Mouse (Mus musculus) neural tube, embryonic 15.5 days (tissue): Measurements from ENCODE around the gene Rab8a. TPM values are rescaled to one million over a fixed set of nuclear protein-coding genes. Genes with fewer than 3 reads are reported as not detected.

Source experiments
- ATAC-seq: fragments of 200-750 bp; cut with Nextera tagmentation; 2 replicates; pipeline ENCODE4 v1.8.0; 2017; ENCODE audit warnings: mild to moderate bottlenecking, moderate TSS enrichment, moderate library complexity; ENCODE audit not compliant: low FRiP score
- H3K27ac ChIP-seq: fragments of 300-500 bp; sonication (generic); replicated peaks from 2 replicates; pipeline ENCODE4 v1.5.1; 2015; ENCODE audit warnings: mild to moderate bottlenecking, inconsistent platforms
- H3K27me3 ChIP-seq: fragments of 300-500 bp; sonication (generic); replicated peaks from 2 replicates; pipeline ENCODE4 v1.6.1; 2015; ENCODE audit warnings: inconsistent platforms
- H3K36me3 ChIP-seq: fragments of 300-500 bp; sonication (generic); 2 replicates; pipeline ENCODE4 v1.6.1; 2015; ENCODE audit warnings: inconsistent platforms
- H3K4me1 ChIP-seq: fragments of 300-500 bp; sonication (generic); 2 replicates; pipeline ENCODE4 v1.6.1; 2015; ENCODE audit warnings: inconsistent platforms
- H3K4me2 ChIP-seq: fragments of 300-500 bp; sonication (generic); 2 replicates; pipeline ENCODE4 v1.6.1; 2015; ENCODE audit warnings: inconsistent platforms, mild to moderate bottlenecking, moderate library complexity
- H3K4me3 ChIP-seq: fragments of 300-500 bp; sonication (generic); replicated peaks from 2 replicates; pipeline ENCODE4 v1.5.1; 2015; ENCODE audit warnings: mild to moderate bottlenecking, inconsistent platforms
- H3K9ac ChIP-seq: fragments of 300-500 bp; sonication (generic); replicated peaks from 2 replicates; pipeline ENCODE4 v1.6.1; 2015; ENCODE audit warnings: mild to moderate bottlenecking, inconsistent platforms
- H3K9me3 ChIP-seq: fragments of 300-500 bp; sonication (generic); replicated peaks from 2 replicates; pipeline ENCODE4 v1.6.1; 2016; ENCODE audit warnings: inconsistent platforms
- WGBS: fragments of 180-500 bp; shearing (Covaris S2); methylation state at CpG from one replicate; pipeline ENCODE4 v1.1.7; 2015; ENCODE audit warnings: mixed read lengths; 5-methylcytosine and 5-hydroxymethylcytosine counted together
- polyA plus RNA-seq: library from polyadenylated mRNA; unstranded; fragments of >200 nt; fragmentation: Nextera tagmentation; extraction: Ambion mirVana; gene quantifications from 2 replicates; pipeline ENCODE4 v1.2.1, GENCODE M21; 2015

Gene Rab8a
- polyA plus RNA-seq, 1 experiment from 2014 or later = 76.7 TPM

DNA sequence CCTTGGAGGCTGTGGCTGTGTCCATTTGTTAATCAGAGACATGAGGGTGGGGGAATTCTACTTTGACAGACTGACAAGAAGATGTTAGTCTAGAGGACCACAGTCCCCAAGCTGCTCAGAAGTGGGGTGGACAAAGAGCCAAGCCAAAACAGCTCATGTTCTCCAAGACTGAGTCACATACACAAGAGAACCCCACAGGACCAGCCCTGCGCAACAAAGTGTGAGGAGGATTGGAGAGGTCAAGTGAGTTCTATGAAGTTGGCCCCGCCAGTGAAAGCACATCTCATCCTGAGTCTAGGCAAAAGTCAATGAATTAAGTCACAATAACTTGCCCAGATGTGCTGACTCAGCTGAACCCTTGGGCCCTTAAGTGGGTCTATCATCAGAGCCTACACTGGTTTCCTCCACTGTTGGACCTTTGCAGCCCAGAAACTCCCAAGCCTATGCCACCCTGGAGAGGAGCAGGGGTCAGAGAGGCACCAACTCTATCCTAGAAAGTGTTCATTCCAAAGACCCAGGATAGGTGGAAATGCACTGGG, 26.9 kb downstream of the Rab8a start:
- H3K4me3 ChIP-seq = no peak overlapping the region
- no peaks in the 10 kb centered on the region for H3K9me3 ChIP-seq
- no peaks in the 10 kb centered on the region for H3K4me1 ChIP-seq
- H3K27ac ChIP-seq = no peak overlapping the region
- H3K4me2 ChIP-seq = no peak overlapping the region
- 82% methylated on average over 2 of the region's 2 CpGs for WGBS
- no peak overlapping the region for H3K9ac ChIP-seq
- H3K27me3 ChIP-seq = no peaks in the 10 kb centered on the region
- H3K36me3 ChIP-seq = no peaks in the 10 kb centered on the region
- ATAC-seq = no peak

DNA sequence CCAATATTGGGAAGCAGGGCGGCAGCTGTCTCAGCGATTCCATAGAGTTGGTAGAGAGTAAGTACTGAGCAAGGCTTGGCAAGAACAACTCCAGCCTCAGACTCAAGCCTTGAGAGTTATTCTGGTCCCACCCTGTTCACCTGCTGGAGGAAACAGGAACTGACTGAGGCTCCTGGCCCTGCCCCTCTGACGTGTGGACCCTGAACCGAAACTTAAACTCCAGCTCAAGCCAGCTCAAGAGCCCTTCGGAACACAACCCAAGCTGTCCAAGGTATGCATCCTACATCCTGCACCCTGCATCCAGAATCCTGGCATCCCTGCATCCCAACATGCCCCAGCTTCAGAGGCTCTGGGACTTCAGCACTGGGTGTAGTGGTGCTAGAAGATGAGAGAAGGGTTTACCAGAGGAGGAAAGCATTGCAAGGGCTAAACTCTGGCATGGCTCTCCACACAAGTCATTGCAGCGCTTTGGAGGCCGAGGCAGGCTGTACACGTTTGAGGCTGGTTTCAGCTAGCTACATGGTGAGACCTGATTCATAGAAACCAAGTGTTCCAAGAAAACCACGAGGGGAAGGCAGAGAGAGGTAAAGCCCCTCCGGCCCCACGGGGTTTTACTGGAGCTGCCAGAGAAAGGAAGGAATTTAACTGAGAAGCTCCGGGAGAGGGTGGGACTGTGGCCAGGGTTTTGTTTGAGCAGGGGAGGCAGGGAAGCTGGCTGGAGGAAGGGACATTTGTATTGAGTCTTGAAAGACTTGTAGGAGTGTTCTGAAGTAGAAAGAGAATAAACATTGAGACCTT, 28.6 kb downstream of the Rab8a start, which contains the start of gene Hsh2d:
Gene Hsh2d (plus strand): TSS at position 222 of the 798 bp plus-strand sequence.
- no peaks in the 10 kb centered on the region for H3K9me3 ChIP-seq
- H3K36me3 ChIP-seq = no peaks in the 10 kb centered on the region
- no peak within 1 kb of the TSS for H3K27ac ChIP-seq
- no peaks in the 10 kb centered on the region for H3K27me3 ChIP-seq
- H3K4me2 ChIP-seq = no peak within 1 kb of the TSS
- ATAC-seq = no peak
- H3K4me3 ChIP-seq = no peak within 1 kb of the TSS
- no peak within 1 kb of the TSS for H3K9ac ChIP-seq
- 72% methylated on average over 12 of the region's 12 CpGs for WGBS
- no peaks in the 10 kb centered on the region for H3K4me1 ChIP-seq

DNA sequence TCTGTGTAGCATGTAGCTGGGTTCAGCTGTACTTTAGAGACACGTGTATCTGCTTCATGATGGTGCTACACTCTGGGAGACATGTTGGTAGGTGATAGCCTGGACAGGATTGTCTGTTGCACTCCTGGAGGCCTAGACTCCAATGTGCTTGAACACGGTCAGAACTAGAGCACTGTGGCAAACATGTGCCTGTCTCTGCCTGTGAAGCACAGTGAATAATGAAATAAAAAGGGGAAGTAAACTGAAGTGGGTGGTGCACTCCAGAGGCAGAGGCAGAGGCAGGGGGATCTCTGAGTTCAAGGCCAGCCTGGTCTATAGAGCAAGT, 29.2 kb downstream of the Rab8a start:
- Histone ChIP-seq H3K27ac (no peak overlapping the region), H3K4me1 (no peaks in the 10 kb centered on the region), H3K36me3 (no peaks in the 10 kb centered on the region), H3K9ac (no peak overlapping the region), H3K9me3 (no peaks in the 10 kb centered on the region), H3K4me3 (no peak overlapping the region), H3K27me3 (no peaks in the 10 kb centered on the region), H3K4me2 (no peak overlapping the region)
- no peak for ATAC-seq
- WGBS = 80% methylated on average over 2 of the region's 2 CpGs

DNA sequence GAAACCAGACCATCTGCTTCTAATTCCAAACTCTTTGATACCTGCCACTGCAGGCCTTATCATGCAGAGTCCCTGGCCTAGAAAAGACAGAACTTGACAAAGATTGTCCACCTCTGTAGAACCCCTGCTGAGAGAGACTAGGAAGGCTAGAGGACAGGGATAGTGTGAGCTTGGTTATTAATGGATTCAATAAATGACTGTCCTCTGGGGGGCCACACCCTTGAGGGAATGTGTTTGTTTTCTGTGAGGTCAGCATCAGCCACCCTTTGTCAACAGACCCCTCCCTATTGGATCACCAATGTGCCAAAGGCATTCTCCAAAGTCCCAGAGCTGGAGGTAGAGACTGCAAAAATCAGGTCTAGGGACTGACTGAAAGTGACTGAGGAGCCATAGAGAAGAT, 31.1 kb downstream of the Rab8a start:
- H3K9ac ChIP-seq = no peak overlapping the region
- H3K27me3 ChIP-seq = no peaks in the 10 kb centered on the region
- no peak overlapping the region for H3K4me2 ChIP-seq
- H3K9me3 ChIP-seq = no peaks in the 10 kb centered on the region
- no peaks in the 10 kb centered on the region for H3K36me3 ChIP-seq
- no peak for ATAC-seq
- no peaks in the 10 kb centered on the region for H3K4me1 ChIP-seq
- H3K27ac ChIP-seq = no peak overlapping the region
- no peak overlapping the region for H3K4me3 ChIP-seq

DNA sequence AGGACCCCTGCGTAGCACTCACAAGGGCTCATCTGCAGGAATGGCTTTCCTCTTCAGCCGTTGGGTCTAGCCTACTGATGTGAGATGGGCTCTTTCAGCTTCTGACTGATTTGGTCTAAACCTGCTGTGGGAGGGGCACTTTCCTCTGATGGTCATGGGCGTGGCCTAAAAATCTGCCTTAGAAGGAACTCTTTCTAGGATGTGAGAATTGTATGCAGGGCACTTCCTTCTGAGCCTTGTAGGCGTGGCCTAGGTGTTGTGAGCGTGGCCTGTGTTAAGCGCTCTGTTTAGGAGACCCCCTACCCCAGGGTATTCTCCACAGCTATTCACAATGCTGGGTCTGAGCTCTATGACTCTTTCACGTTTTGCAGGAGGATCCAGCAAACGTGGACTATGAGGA, 37.0 kb downstream of the Rab8a start:
- Histone ChIP-seq H3K4me1 (no peaks in the 10 kb centered on the region), H3K27me3 (no peaks in the 10 kb centered on the region), H3K4me3 (no peak overlapping the region), H3K4me2 (no peak overlapping the region), H3K9ac (no peak overlapping the region), H3K9me3 (peaks cover 16% of the 10 kb centered on the region), H3K36me3 (no peaks in the 10 kb centered on the region), H3K27ac (no peak overlapping the region)
- ATAC-seq = no peak
- 64% methylated on average over 8 of the region's 8 CpGs for WGBS

DNA sequence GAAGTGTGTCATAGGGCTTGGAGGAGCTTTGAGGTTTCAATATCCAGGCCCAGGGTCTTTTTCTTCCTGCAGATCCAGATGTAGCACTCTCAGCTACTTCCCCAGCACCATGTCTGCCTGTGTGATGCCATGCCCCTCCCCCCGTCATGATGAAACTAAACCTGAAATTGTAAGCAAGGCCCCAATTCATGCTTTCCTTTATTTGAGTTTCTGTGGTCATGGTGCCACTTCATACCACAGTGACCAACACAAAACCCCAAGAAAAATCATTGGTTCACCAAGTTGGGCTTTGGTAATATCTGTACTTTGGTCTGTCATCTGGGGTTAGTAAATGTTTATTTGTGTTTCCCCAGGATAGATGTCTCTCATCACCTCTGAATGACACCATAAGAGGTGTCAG, 47.6 kb downstream of the Rab8a start:
- ATAC-seq = no peak
- no peaks in the 10 kb centered on the region for H3K36me3 ChIP-seq
- H3K4me3 ChIP-seq = no peak overlapping the region
- H3K4me1 ChIP-seq = no peaks in the 10 kb centered on the region
- H3K27ac ChIP-seq = no peak overlapping the region
- H3K4me2 ChIP-seq = no peak overlapping the region
- H3K9ac ChIP-seq = no peak overlapping the region
- peaks cover 5% of the 10 kb centered on the region; the same call in 1 of the 2 replicates for H3K9me3 ChIP-seq
- 86% methylated on average over 1 of the region's 1 CpGs for WGBS
- H3K27me3 ChIP-seq = no peaks in the 10 kb centered on the region

DNA sequence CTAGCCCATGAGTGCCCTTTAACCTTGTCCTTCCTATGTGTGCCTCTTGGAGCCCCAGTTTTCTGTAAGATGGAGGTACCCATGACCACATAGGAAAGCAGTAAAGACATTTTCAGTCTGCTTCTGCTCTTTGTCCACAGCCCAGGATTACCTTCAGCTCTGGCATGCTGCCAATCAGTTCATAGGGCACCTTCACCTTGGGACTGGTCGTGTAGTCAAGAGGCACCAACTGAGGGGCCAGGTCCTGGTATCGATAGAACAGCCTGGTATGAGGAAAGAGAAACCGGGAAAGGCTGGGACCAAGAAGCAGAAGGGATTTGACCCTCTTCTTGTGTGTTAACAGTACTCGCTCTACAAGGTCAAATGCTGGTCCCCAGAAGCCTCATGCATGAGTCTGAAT, 49.2 kb downstream of the Rab8a start:
- Histone ChIP-seq H3K9ac (no peak overlapping the region), H3K4me3 (no peak overlapping the region)
- 75% methylated on average over 4 of the region's 4 CpGs for WGBS

DNA sequence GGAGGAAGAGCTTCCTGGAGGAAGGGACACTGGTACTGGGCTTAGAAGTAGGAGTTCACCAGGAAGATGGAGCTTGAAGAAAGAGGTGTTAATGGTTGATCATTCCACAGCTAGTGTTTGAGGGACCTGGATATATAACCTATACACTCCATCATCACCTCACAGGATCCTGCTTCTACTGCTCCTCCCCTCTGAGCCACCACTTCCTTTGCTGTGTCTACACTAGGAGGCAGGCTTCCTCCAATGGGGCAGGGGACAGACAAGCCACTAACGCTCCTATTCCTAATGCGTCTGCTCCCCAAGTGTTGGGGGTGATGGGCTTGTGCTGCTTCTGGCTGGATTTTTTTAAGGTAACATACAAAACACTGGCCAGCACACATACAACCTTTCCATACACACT, 49.7 kb downstream of the Rab8a start:
- Histone ChIP-seq H3K4me2 (no peak overlapping the region), H3K4me1 (no peaks in the 10 kb centered on the region), H3K9me3 (no peaks in the 10 kb centered on the region), H3K27ac (no peak overlapping the region), H3K4me3 (no peak overlapping the region), H3K9ac (no peak overlapping the region), H3K36me3 (no peaks in the 10 kb centered on the region), H3K27me3 (peaks cover 12% of the 10 kb centered on the region)
- no peak for ATAC-seq
- 69% methylated on average over 2 of the region's 2 CpGs for WGBS

More for the DNA sequence above, 49.2 kb downstream of the Rab8a start:
- Histone ChIP-seq H3K9me3 (no peaks in the 10 kb centered on the region), H3K27me3 (peaks cover 7% of the 10 kb centered on the region; the same call in 1 of the 2 replicates), H3K4me2 (no peak overlapping the region), H3K27ac (no peak overlapping the region), H3K4me1 (no peaks in the 10 kb centered on the region), H3K36me3 (no peaks in the 10 kb centered on the region)
- ATAC-seq = no peak

DNA sequence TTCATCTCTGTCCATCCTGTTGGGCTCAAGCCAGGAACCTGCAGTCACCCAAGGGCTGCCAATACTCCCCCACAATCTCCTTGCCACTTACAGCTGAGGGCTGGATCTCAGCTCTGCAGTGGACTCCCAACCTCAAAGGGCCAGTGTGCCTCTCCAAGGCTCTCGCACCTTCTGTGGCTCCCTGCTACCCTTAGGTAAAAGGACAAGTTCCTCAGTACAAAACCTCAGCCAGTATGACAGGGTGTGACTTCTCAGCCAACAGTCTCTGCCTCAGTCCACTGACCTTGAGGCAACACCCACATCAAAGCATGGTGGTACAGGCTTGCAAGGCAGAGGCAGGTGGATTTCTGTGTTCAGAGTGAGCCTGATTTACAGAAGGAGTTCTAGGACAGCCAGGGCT, 50.8 kb downstream of the Rab8a start:
- ATAC-seq = no peak
- H3K27ac ChIP-seq = no peak overlapping the region
- no peak overlapping the region for H3K9ac ChIP-seq
- no peak overlapping the region for H3K4me2 ChIP-seq
- no peaks in the 10 kb centered on the region for H3K4me1 ChIP-seq
- H3K9me3 ChIP-seq = no peaks in the 10 kb centered on the region
- peaks cover 20% of the 10 kb centered on the region for H3K27me3 ChIP-seq
- H3K36me3 ChIP-seq = no peaks in the 10 kb centered on the region
- 96% methylated on average over 1 of the region's 1 CpGs for WGBS
- no peak overlapping the region for H3K4me3 ChIP-seq

DNA sequence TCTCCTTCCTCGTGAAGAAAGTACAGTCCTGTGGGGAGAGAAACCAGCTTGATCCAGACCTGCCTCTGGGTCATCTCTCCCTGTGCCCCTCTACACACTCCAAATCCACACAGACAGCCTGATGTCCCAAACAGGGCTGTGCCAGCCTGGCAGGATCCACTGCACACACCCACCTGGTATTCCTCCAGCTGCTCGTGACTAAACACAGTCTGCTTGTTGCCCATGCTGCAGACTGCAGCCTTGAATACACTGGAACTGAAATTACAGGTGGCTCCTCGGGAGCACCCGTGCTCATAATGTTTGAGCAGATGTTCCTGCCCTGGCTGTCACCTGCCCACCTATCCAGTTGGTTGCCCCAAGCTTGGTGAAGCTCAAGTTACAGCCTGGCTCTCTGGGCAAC, 51.8 kb downstream of the Rab8a start, which contains the start of gene Cib3:
Gene Cib3 (minus strand): TSS at position 87 of the 400 bp plus-strand sequence.
- WGBS = 62% methylated on average over 4 of the region's 4 CpGs
- no peak within 1 kb of the TSS for H3K4me2 ChIP-seq
- H3K27me3 ChIP-seq = peaks cover 28% of the 10 kb centered on the region
- no peak for ATAC-seq
- H3K4me1 ChIP-seq = no peaks in the 10 kb centered on the region
- H3K4me3 ChIP-seq = no peak within 1 kb of the TSS
- no peak within 1 kb of the TSS for H3K9ac ChIP-seq
- H3K27ac ChIP-seq = no peak within 1 kb of the TSS
- H3K9me3 ChIP-seq = no peaks in the 10 kb centered on the region
- H3K36me3 ChIP-seq = no peaks in the 10 kb centered on the region

DNA sequence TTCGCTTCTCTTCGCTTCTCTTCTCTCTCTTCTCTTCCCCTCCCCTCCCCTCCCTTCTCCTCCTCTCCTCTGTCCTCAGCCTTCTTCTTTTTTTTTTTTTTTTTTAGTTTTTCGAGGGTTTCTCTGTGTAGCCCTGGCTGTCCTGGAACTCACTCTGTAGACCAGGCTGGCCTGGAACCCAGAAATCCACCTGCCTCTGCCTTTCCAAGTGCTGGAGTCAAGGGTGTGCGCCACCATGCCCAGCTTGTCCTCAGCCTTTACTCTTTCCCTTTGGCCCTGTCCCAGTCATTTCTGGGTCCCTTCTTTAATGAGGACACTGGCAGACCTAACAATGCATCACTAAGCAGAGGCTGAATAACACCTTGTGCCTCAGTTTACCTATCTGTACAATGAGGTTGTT, 52.5 kb downstream of the Rab8a start, which contains the start of gene Gm11034:
Gene Gm11034 (minus strand): TSS at position 101 of the 400 bp plus-strand sequence.
- no peak within 1 kb of the TSS for H3K4me3 ChIP-seq
- H3K9me3 ChIP-seq = no peaks in the 10 kb centered on the region
- H3K27me3 ChIP-seq = peaks cover 29% of the 10 kb centered on the region
- H3K4me2 ChIP-seq = no peak within 1 kb of the TSS
- ATAC-seq = no peak
- H3K36me3 ChIP-seq = no peaks in the 10 kb centered on the region
- no peaks in the 10 kb centered on the region for H3K4me1 ChIP-seq
- no peak within 1 kb of the TSS for H3K9ac ChIP-seq
- WGBS = 73% methylated on average over 4 of the region's 4 CpGs
- H3K27ac ChIP-seq = no peak within 1 kb of the TSS

DNA sequence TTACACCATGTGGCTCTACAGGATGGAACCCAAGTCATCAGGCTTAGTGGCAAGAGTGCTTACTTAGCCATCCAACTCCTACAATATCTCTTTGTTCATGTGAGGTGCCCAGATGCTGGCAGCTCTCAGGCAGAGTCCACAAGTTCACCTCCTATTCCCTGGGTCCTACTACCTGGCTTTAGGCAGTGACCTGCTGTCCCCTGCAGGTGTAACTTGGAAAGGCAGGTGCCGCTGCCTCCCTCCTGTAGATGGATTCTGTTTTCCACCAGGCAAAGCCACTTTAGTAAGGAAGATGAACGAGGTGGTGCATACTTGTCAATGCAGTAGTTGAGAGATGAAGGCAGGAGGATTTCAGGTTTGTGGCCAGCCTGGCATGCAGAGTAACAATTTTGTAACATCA, 54.1 kb downstream of the Rab8a start:
- Histone ChIP-seq H3K36me3 (no peaks in the 10 kb centered on the region), H3K9ac (no peak overlapping the region), H3K9me3 (no peaks in the 10 kb centered on the region), H3K27me3 (peaks cover 29% of the 10 kb centered on the region), H3K4me1 (no peaks in the 10 kb centered on the region), H3K4me2 (no peak overlapping the region), H3K4me3 (no peak overlapping the region), H3K27ac (no peak overlapping the region)
- no peak for ATAC-seq
- WGBS = 39% methylated on average over 2 of the region's 2 CpGs
